Mouse (Mus musculus) small intestine, adult 2 months (tissue): Measurements from ENCODE around the gene Apoa2.

ENCODE experiments used
- CTCF ChIP-seq: fragments of 200-500 bp; IDR thresholded peaks from 2 replicates; pipeline ENCODE4 v1.5.1; 2012; ENCODE audit warnings: low read depth, mild to moderate bottlenecking, control low read depth, inconsistent platforms, low read length, moderate library complexity, mixed read lengths; ENCODE audit not compliant: insufficient replicate concordance, insufficient read length; ENCODE audit errors: extremely low read depth
- POLR2A ChIP-seq: fragments of 200-500 bp; IDR thresholded peaks from 2 replicates; pipeline ENCODE4 v1.6.1; 2012; ENCODE audit warnings: low read depth, mild to moderate bottlenecking, control low read depth, inconsistent platforms, low read length, moderate library complexity

- TF ChIP-seq POLR2A (no peak), CTCF (no peak)
Observed at GRCm38 (mm10) chr1:171212854-171213253, 12.0 kb upstream of the Apoa2 start.
